Comparison of ENCODE assay signal across 19 mouse cellular contexts in genomic region chr3:103799507-103799906, GRCm38 (mm10). TPM values are rescaled to one million over a fixed set of nuclear protein-coding genes. Genes with fewer than 3 reads are reported as not detected.
DNase-seq lines count a peak whose midpoint lies in the region; ATAC-seq and TF ChIP-seq lines count a peak whose summit lies in the region.
"Had no signal": no experiment of that assay in that cellular context is flagged by ENCODE, and none has a peak within 500 bp of the region (broad histone marks: within the 10 kb centered on the region; RNA-seq: fewer than 3 reads in every experiment).

No protein-coding gene starts in this region.

- H3K4me3 ChIP-seq in heart, embryonic 11.5 days (ENCODE audit: low read depth, low read length), result no peak overlapping the region
- no peak overlapping the region for H3K4me3 ChIP-seq in heart, adult 2 months
- H3K4me3 ChIP-seq in G1E (ENCODE audit: low read depth, low read length), result no peak overlapping the region
- H3K4me3 ChIP-seq: layer of hippocampus, adult 2 months; limb, embryonic 13.5 days had no signal

- TF ChIP-seq EP300 in heart, adult 2 months (IDR thresholded peaks at IDR 0.05; ENCODE audit: insufficient read depth, low read depth, low read length), result no peak

- no peaks in the 10 kb centered on the region for H3K9me3 ChIP-seq in heart, embryonic 11.5 days (replicated peaks; ENCODE audit: control insufficient read depth, low read length)
- H3K9me3 ChIP-seq in G1E (replicated peaks), result peaks cover 3% of the 10 kb centered on the region
- H3K9me3 ChIP-seq: limb, embryonic 13.5 days had no signal

- no peaks in the 10 kb centered on the region for H3K79me2 ChIP-seq in heart, adult 2 months (replicated peaks; ENCODE audit: control insufficient read depth, insufficient read depth, low read length)

- H3K36me3 ChIP-seq in heart, embryonic 11.5 days (ENCODE audit: control insufficient read depth, insufficient read depth, low read length), result peaks cover 9% of the 10 kb centered on the region
- H3K36me3 ChIP-seq in heart, adult 2 months (ENCODE audit: control insufficient read depth, insufficient read depth, low read length), result peaks cover 21% of the 10 kb centered on the region
- H3K36me3 ChIP-seq in G1E (replicated peaks), result peaks cover 29% of the 10 kb centered on the region

- no peak overlapping the region for H3K9ac ChIP-seq in heart, embryonic 11.5 days (ENCODE audit: low read depth, low read length)
- no peak overlapping the region for H3K9ac ChIP-seq in heart, adult 2 months (ENCODE audit: low read depth, low read length)
- H3K9ac ChIP-seq: limb, embryonic 13.5 days had no signal

- peak overlapping the region; percentile 37; the same call in 1 of the 2 replicates for H3K27ac ChIP-seq in heart, embryonic 11.5 days (ENCODE audit: low read depth, low read length)
- no peak overlapping the region for H3K27ac ChIP-seq in heart, adult 2 months
- H3K27ac ChIP-seq: hindbrain, postnatal 0 days; layer of hippocampus, adult 2 months; limb, embryonic 13.5 days had no signal

- H3K4me1 ChIP-seq in heart, embryonic 11.5 days (ENCODE audit: control insufficient read depth, insufficient read depth, low read length), result peaks cover 6% of the 10 kb centered on the region; the same call in 1 of the 2 replicates
- peaks cover 20% of the 10 kb centered on the region for H3K4me1 ChIP-seq in heart, adult 2 months (ENCODE audit: control insufficient read depth, insufficient read depth, low read length)
- peaks cover 72% of the 10 kb centered on the region for H3K4me1 ChIP-seq in G1E (ENCODE audit: insufficient read depth, low read depth, low read length)

- no peak for TF ChIP-seq CTCF in heart, adult 2 months (IDR thresholded peaks at IDR 0.05)
- no peak for TF ChIP-seq CTCF in G1E (IDR thresholded peaks at IDR 0.05; ENCODE audit: low read depth, low read length)

- peak; percentile 86 for ATAC-seq in heart, embryonic 11.5 days (replicated peaks; ENCODE audit: insufficient number of reproducible peaks, low FRiP score, low TSS enrichment)
- peak; percentile 93 for ATAC-seq in G1E (ENCODE audit: extremely low read depth, insufficient number of reproducible peaks, low FRiP score, poor library complexity, severe bottlenecking)
- peak; percentile 89 for ATAC-seq in erythroid progenitor cell, adult 5-6 weeks (replicated peaks; ENCODE audit: low FRiP score, poor library complexity, severe bottlenecking)
- ATAC-seq in megakaryocyte progenitor cell, adult 5-6 weeks (replicated peaks; ENCODE audit: poor library complexity), result peak; percentile 78
- no peak for ATAC-seq in granulocyte monocyte progenitor cell, adult 5-6 weeks (replicated peaks; ENCODE audit: poor library complexity, severe bottlenecking)
- ATAC-seq: forebrain, embryonic 16.5 days; hindbrain, postnatal 0 days had no signal

- 42% methylated on average over 2 of the region's 2 CpGs for WGBS in heart, embryonic 11.5 days (ENCODE audit: insufficient replicate concordance)
- WGBS in heart, adult 2 months, result 54% methylated on average over 2 of the region's 2 CpGs

- intact Hi-C loops in heart, adult 2 months (cut with DNase I), result no loop called here

- DNase-seq in heart, adult 2 months, result no peak
- DNase-seq in G1E (ENCODE audit: low spot score) (peak; percentile 35), adipocyte (ENCODE audit: low spot score) (no peak)
- DNase-seq in embryo, embryonic 10 days (ENCODE audit: low spot score), result no peak
- DNase-seq: adrenal gland, postnatal 14 days; cerebellum, postnatal 36 days; gastrocnemius, postnatal 14 days; lung, postnatal 14 days; right cerebral cortex, adult 18-20 months had no signal

- TF ChIP-seq POLR2A in heart, adult 2 months (IDR thresholded peaks at IDR 0.05; ENCODE audit: insufficient read depth, low read depth, low read length), result no peak

- H3K27me3 ChIP-seq in heart, embryonic 11.5 days (ENCODE audit: control insufficient read depth, insufficient read depth, low read length), result no peaks in the 10 kb centered on the region; the same call in 1 of the 2 replicates
- H3K27me3 ChIP-seq in heart, adult 2 months (ENCODE audit: control insufficient read depth, insufficient read depth, low read length), result no peaks in the 10 kb centered on the region
- H3K27me3 ChIP-seq in G1E (ENCODE audit: insufficient read depth, low read length), result no peaks in the 10 kb centered on the region
- H3K27me3 ChIP-seq: limb, embryonic 13.5 days had no signal

- no peak overlapping the region for H3K4me2 ChIP-seq in heart, embryonic 11.5 days
- H3K4me2 ChIP-seq: limb, embryonic 13.5 days had no signal

RNA-seq across cellular contexts. Expression of gene Hipk1, which starts 8.1 kb away (rescaled TPM):
- polyA plus RNA-seq in heart, embryonic 11.5 days (2014; fragmentation: Nextera tagmentation; extraction: Ambion mirVana), result 12.2 and 12.7 TPM in 2 replicates
- 100 to 1,000 TPM in 1 of 2 experiments, 10 to 100 TPM in 1; 98.1 to 109 TPM for total RNA-seq in heart, adult 2 months (2021)
- 50.8 and 61.5 TPM in 2 replicates for polyA plus RNA-seq in heart, adult 2 months (2012; rRNA removed)
- total RNA-seq in G1E (2014; fragmentation: Nextera tagmentation) (188 and 208 TPM in 2 replicates), G1E (2017) (47.7 and 57.5 TPM in 2 replicates)
- polyA plus RNA-seq in G1E (2012), result 39.1 and 42.6 TPM in 2 replicates
- total RNA-seq in erythroid progenitor cell, adult 5-6 weeks (2015; ENCODE audit: low replicate concordance), result 303 and 379 TPM in 2 replicates
- total RNA-seq in erythroid progenitor cell, adult 5-6 weeks (2017; ENCODE audit: low replicate concordance), result 286 and 299 TPM in 2 replicates
- 141 and 146 TPM in 2 replicates for total RNA-seq in megakaryocyte progenitor cell, adult 5-6 weeks (2015)
- 68.5 and 76.9 TPM in 2 replicates for total RNA-seq in megakaryocyte progenitor cell, adult 5-6 weeks (2017)
- total RNA-seq in granulocyte monocyte progenitor cell, adult 5-6 weeks (2014; fragmentation: Nextera tagmentation), result 96.0 and 111 TPM in 2 replicates
- 56.8 and 59.0 TPM in 2 replicates for total RNA-seq in granulocyte monocyte progenitor cell, adult 5-6 weeks (2017)

RNA-seq across cellular contexts. Expression of gene Dclre1b, which starts 9.7 kb away (rescaled TPM):
- 23.4 and 27.5 TPM in 2 replicates for polyA plus RNA-seq in heart, embryonic 11.5 days (2014; fragmentation: Nextera tagmentation; extraction: Ambion mirVana)
- 10 to 100 TPM; 10.7 to 12.0 TPM for total RNA-seq in heart, adult 2 months (2021)
- 6.9 and 7.4 TPM in 2 replicates for polyA plus RNA-seq in heart, adult 2 months (2012; rRNA removed)
- total RNA-seq in G1E (2014; fragmentation: Nextera tagmentation) (21.8 and 28.6 TPM in 2 replicates), G1E (2017) (8.0 and 8.6 TPM in 2 replicates)
- polyA plus RNA-seq in G1E (2012), result 2.6 and 5.7 TPM in 2 replicates
- total RNA-seq in erythroid progenitor cell, adult 5-6 weeks (2015; ENCODE audit: low replicate concordance), result 14.3 and 22.0 TPM in 2 replicates
- 13.4 and 23.0 TPM in 2 replicates for total RNA-seq in erythroid progenitor cell, adult 5-6 weeks (2017; ENCODE audit: low replicate concordance)
- total RNA-seq in megakaryocyte progenitor cell, adult 5-6 weeks (2015), result 21.4 and 23.9 TPM in 2 replicates
- 15.4 and 18.5 TPM in 2 replicates for total RNA-seq in megakaryocyte progenitor cell, adult 5-6 weeks (2017)
- total RNA-seq in granulocyte monocyte progenitor cell, adult 5-6 weeks (2014; fragmentation: Nextera tagmentation), result 33.9 and 39.8 TPM in 2 replicates
- 17.1 and 21.2 TPM in 2 replicates for total RNA-seq in granulocyte monocyte progenitor cell, adult 5-6 weeks (2017)

RNA-seq across cellular contexts. Expression of gene Ap4b1, which starts 9.8 kb away (rescaled TPM):
- polyA plus RNA-seq in heart, embryonic 11.5 days (2014; fragmentation: Nextera tagmentation; extraction: Ambion mirVana), result 17.5 and 20.4 TPM in 2 replicates
- total RNA-seq in heart, adult 2 months (2021), result 10 to 100 TPM; 14.8 to 17.7 TPM
- polyA plus RNA-seq in heart, adult 2 months (2012; rRNA removed), result 14.6 and 25.0 TPM in 2 replicates
- 13.5 and 30.8 TPM in 2 replicates for total RNA-seq in G1E (2014; fragmentation: Nextera tagmentation)
- total RNA-seq in G1E (2017), result 24.1 and 24.4 TPM in 2 replicates
- polyA plus RNA-seq in G1E (2012), result 2.5 and 3.4 TPM in 2 replicates
- total RNA-seq in erythroid progenitor cell, adult 5-6 weeks (2015; ENCODE audit: low replicate concordance), result 31.4 and 43.6 TPM in 2 replicates
- 36.1 and 43.8 TPM in 2 replicates for total RNA-seq in erythroid progenitor cell, adult 5-6 weeks (2017; ENCODE audit: low replicate concordance)
- 17.5 and 18.1 TPM in 2 replicates for total RNA-seq in megakaryocyte progenitor cell, adult 5-6 weeks (2015)
- 17.9 and 20.7 TPM in 2 replicates for total RNA-seq in megakaryocyte progenitor cell, adult 5-6 weeks (2017)
- total RNA-seq in granulocyte monocyte progenitor cell, adult 5-6 weeks (2014; fragmentation: Nextera tagmentation), result 15.6 and 19.6 TPM in 2 replicates
- 17.9 and 19.9 TPM in 2 replicates for total RNA-seq in granulocyte monocyte progenitor cell, adult 5-6 weeks (2017)

RNA-seq across cellular contexts. Expression of gene Gm43064, which starts 9.9 kb away (rescaled TPM):
- polyA plus RNA-seq in heart, embryonic 11.5 days (2014; fragmentation: Nextera tagmentation; extraction: Ambion mirVana), result 0.18 and 0.19 TPM in 2 replicates
- total RNA-seq in heart, adult 2 months (2021), result under 1 TPM in 1 of 2 experiments, not detected in 1; 0.10 TPM
- not detected in 2 replicates for polyA plus RNA-seq in heart, adult 2 months (2012; rRNA removed)
- total RNA-seq in G1E (2014; fragmentation: Nextera tagmentation), result 3.1 and 8.7 TPM in 2 replicates
- total RNA-seq in G1E (2017), result 0.82 TPM in 1 of 2 replicates, not detected in the other
- 0.05 and 0.13 TPM in 2 replicates for polyA plus RNA-seq in G1E (2012)
- 3.2 and 21.4 TPM in 2 replicates for total RNA-seq in erythroid progenitor cell, adult 5-6 weeks (2015; ENCODE audit: low replicate concordance)
- 7.6 TPM in 1 of 2 replicates, not detected in the other for total RNA-seq in erythroid progenitor cell, adult 5-6 weeks (2017; ENCODE audit: low replicate concordance)
- total RNA-seq in megakaryocyte progenitor cell, adult 5-6 weeks (2015), result 0.64 TPM in 1 of 2 replicates, not detected in the other
- total RNA-seq in megakaryocyte progenitor cell, adult 5-6 weeks (2017), result not detected in 2 replicates
- total RNA-seq in granulocyte monocyte progenitor cell, adult 5-6 weeks (2014; fragmentation: Nextera tagmentation), result 2.2 TPM in 1 of 2 replicates, not detected in the other
- 0.47 and 1.0 TPM in 2 replicates for total RNA-seq in granulocyte monocyte progenitor cell, adult 5-6 weeks (2017)
- total RNA-seq: adrenal gland, postnatal 14 days; monocyte, adult 5-6 weeks had no signal

RNA-seq across cellular contexts. Expression of gene Bcl2l15, which starts 32.9 kb away (rescaled TPM):
- polyA plus RNA-seq in heart, embryonic 11.5 days (2014; fragmentation: Nextera tagmentation; extraction: Ambion mirVana), result 0.36 and 0.66 TPM in 2 replicates
- not detected for total RNA-seq in heart, adult 2 months (2021)
- polyA plus RNA-seq in heart, adult 2 months (2012; rRNA removed), result not detected in 2 replicates
- total RNA-seq in G1E (2014; fragmentation: Nextera tagmentation) (not detected in 2 replicates), G1E (2017) (0.58 and 1.1 TPM in 2 replicates)
- polyA plus RNA-seq in G1E (2012), result not detected in 2 replicates
- total RNA-seq in erythroid progenitor cell, adult 5-6 weeks (2015; ENCODE audit: low replicate concordance), result 5.4 and 12.3 TPM in 2 replicates
- 1.7 and 5.3 TPM in 2 replicates for total RNA-seq in erythroid progenitor cell, adult 5-6 weeks (2017; ENCODE audit: low replicate concordance)
- total RNA-seq in megakaryocyte progenitor cell, adult 5-6 weeks (2015), result 0.51 and 1.9 TPM in 2 replicates
- 0.20 and 1.9 TPM in 2 replicates for total RNA-seq in megakaryocyte progenitor cell, adult 5-6 weeks (2017)
- total RNA-seq in granulocyte monocyte progenitor cell, adult 5-6 weeks (2014; fragmentation: Nextera tagmentation), result not detected in 2 replicates
- total RNA-seq in granulocyte monocyte progenitor cell, adult 5-6 weeks (2017), result not detected in 2 replicates
- total RNA-seq: hindbrain, postnatal 0 days had no signal
- polyA plus RNA-seq: kidney, embryonic 14.5 days had no signal
